Mouse (Mus musculus): Measurements from ENCODE around the gene Tha1. TPM values are rescaled to one million over a fixed set of nuclear protein-coding genes. Genes with fewer than 3 reads are reported as not detected.
A peak's percentile ranks its signal among the peaks of the same experiment; 100 is the strongest.

The Tha1 gene
- polyA plus RNA-seq, 1 experiment from 2014 or later: 6.6 TPM

GRCm38 (mm10) chr11:117822728-117823241 lies 50.5 kb downstream of the Tha1 start:
- Histone ChIP-seq H3K4me2 (ENCODE audit: low read depth, low read length) (0 out of 2 replicates have a peak overlapping the region, but pooled peaks have one; percentile 94), H3K36me3 (replicated peaks; ENCODE audit: insufficient read depth, low read length) (peaks cover 60% of the 10 kb centered on the region)

GRCm38 (mm10) chr11:117821868-117822267 lies 51.4 kb downstream of the Tha1 start:
- Histone ChIP-seq H3K4me1 (ENCODE audit: insufficient read depth) (peaks cover 29% of the 10 kb centered on the region), H3K9ac (replicated peaks) (no peak overlapping the region), H3K4me3 (ENCODE audit: low read depth, low read length) (no peak overlapping the region), H3K27me3 (ENCODE audit: insufficient read depth, low read length) (no peaks in the 10 kb centered on the region), H3K9me3 (ENCODE audit: low read length) (no peaks in the 10 kb centered on the region), H3K27ac (ENCODE audit: low read depth) (no peak overlapping the region), H3K36me3 (replicated peaks; ENCODE audit: insufficient read depth, low read length) (peaks cover 69% of the 10 kb centered on the region), H3K4me2 (ENCODE audit: low read depth, low read length) (no peak overlapping the region)
- DNase-seq (no peak), ATAC-seq (no peak)
- TF ChIP-seq EP300 (IDR thresholded peaks at IDR 0.05; ENCODE audit: low read depth): no peak
- no peak for TF ChIP-seq CTCF (IDR thresholded peaks at IDR 0.05; ENCODE audit: low read depth)
- WGBS (ENCODE audit: insufficient replicate concordance): 88% methylated on average over 9 of the region's 9 CpGs

More at GRCm38 (mm10) chr11:117822728-117823241, 50.5 kb downstream of the Tha1 start:
- Histone ChIP-seq H3K27ac (ENCODE audit: low read depth) (peak overlapping the region; percentile 8; the same call in 1 of the 2 replicates), H3K4me3 (ENCODE audit: low read depth, low read length) (no peak overlapping the region), H3K9ac (replicated peaks) (no peak overlapping the region), H3K9me3 (ENCODE audit: low read length) (no peaks in the 10 kb centered on the region), H3K4me1 (ENCODE audit: insufficient read depth) (peaks cover 39% of the 10 kb centered on the region), H3K27me3 (ENCODE audit: insufficient read depth, low read length) (no peaks in the 10 kb centered on the region)
- WGBS (ENCODE audit: insufficient replicate concordance): 81% methylated on average over 7 of the region's 7 CpGs
- no peak for TF ChIP-seq EP300 (IDR thresholded peaks at IDR 0.05; ENCODE audit: low read depth)
- TF ChIP-seq CTCF (IDR thresholded peaks at IDR 0.05; ENCODE audit: low read depth): no peak
- ATAC-seq: no peak
- no peak for DNase-seq

- WGBS (ENCODE audit: insufficient replicate concordance): 92% methylated on average over 7 of the region's 7 CpGs
Measured at GRCm38 (mm10) chr11:117820173-117820572, 53.1 kb downstream of the Tha1 start.

GRCm38 (mm10) chr11:117819095-117819494 lies 54.2 kb downstream of the Tha1 start:
- no peak for TF ChIP-seq CTCF (IDR thresholded peaks at IDR 0.05; ENCODE audit: low read depth)
- Histone ChIP-seq H3K27me3 (ENCODE audit: insufficient read depth, low read length) (no peaks in the 10 kb centered on the region), H3K4me2 (ENCODE audit: low read depth, low read length) (no peak overlapping the region), H3K9me3 (ENCODE audit: low read length) (no peaks in the 10 kb centered on the region), H3K9ac (replicated peaks) (no peak overlapping the region), H3K36me3 (replicated peaks; ENCODE audit: insufficient read depth, low read length) (peaks cover 93% of the 10 kb centered on the region), H3K4me3 (ENCODE audit: low read depth, low read length) (no peak overlapping the region), H3K27ac (ENCODE audit: low read depth) (no peak overlapping the region), H3K4me1 (ENCODE audit: insufficient read depth) (peaks cover 10% of the 10 kb centered on the region)
- 81% methylated on average over 8 of the region's 8 CpGs for WGBS (ENCODE audit: insufficient replicate concordance)
- ATAC-seq (no peak), DNase-seq (no peak)

More at GRCm38 (mm10) chr11:117820173-117820572, 53.1 kb downstream of the Tha1 start:
- Histone ChIP-seq H3K27ac (ENCODE audit: low read depth) (no peak overlapping the region), H3K4me2 (ENCODE audit: low read depth, low read length) (no peak overlapping the region), H3K36me3 (replicated peaks; ENCODE audit: insufficient read depth, low read length) (peaks cover 86% of the 10 kb centered on the region), H3K9ac (replicated peaks) (no peak overlapping the region; the same call in 1 of the 2 replicates), H3K4me3 (ENCODE audit: low read depth, low read length) (no peak overlapping the region), H3K4me1 (ENCODE audit: insufficient read depth) (peaks cover 18% of the 10 kb centered on the region), H3K27me3 (ENCODE audit: insufficient read depth, low read length) (no peaks in the 10 kb centered on the region), H3K9me3 (ENCODE audit: low read length) (no peaks in the 10 kb centered on the region)
- ATAC-seq (no peak), DNase-seq (no peak)
- no peak for TF ChIP-seq EP300 (IDR thresholded peaks at IDR 0.05; ENCODE audit: low read depth)

Other genes with a start within 250 kb of the Tha1 start
- 2.8 and 3.0 TPM in 2 replicates for gene Tnrc6c, start 219.2 kb downstream of the Tha1 start, polyA plus RNA-seq (2015; fragmentation: Nextera tagmentation; extraction: Ambion mirVana)
- 6.3 and 6.8 TPM in 2 replicates for gene Tmc8, start 91.4 kb downstream of the Tha1 start, polyA plus RNA-seq (2015; fragmentation: Nextera tagmentation; extraction: Ambion mirVana)
- 19.0 and 20.2 TPM in 2 replicates for gene Tmc6, start 91.3 kb downstream of the Tha1 start, polyA plus RNA-seq (2015; fragmentation: Nextera tagmentation; extraction: Ambion mirVana)
- 32.7 and 33.8 TPM in 2 replicates for gene 6030468B19Rik, start 75.8 kb downstream of the Tha1 start, polyA plus RNA-seq (2015; fragmentation: Nextera tagmentation; extraction: Ambion mirVana)
- 0.33 and 0.48 TPM in 2 replicates for gene Gm20708, start 63.8 kb downstream of the Tha1 start, polyA plus RNA-seq (2015; fragmentation: Nextera tagmentation; extraction: Ambion mirVana)
- 60.6 and 62.2 TPM in 2 replicates for gene Syngr2, start 63.8 kb downstream of the Tha1 start, polyA plus RNA-seq (2015; fragmentation: Nextera tagmentation; extraction: Ambion mirVana)
- 32.9 and 34.4 TPM in 2 replicates for gene Afmid, start 47.6 kb downstream of the Tha1 start, polyA plus RNA-seq (2015; fragmentation: Nextera tagmentation; extraction: Ambion mirVana)
- gene Tk1, start 47.4 kb downstream of the Tha1 start, polyA plus RNA-seq (2015; fragmentation: Nextera tagmentation; extraction: Ambion mirVana): 96.8 and 101 TPM in 2 replicates
- gene Birc5, start 24.2 kb downstream of the Tha1 start, polyA plus RNA-seq (2015; fragmentation: Nextera tagmentation; extraction: Ambion mirVana): 193 and 197 TPM in 2 replicates
- not detected in 2 replicates for gene Tmem235, start 12.7 kb downstream of the Tha1 start, polyA plus RNA-seq (2015; fragmentation: Nextera tagmentation; extraction: Ambion mirVana)
- 3.5 and 5.8 TPM in 2 replicates for gene Socs3, start 96.6 kb upstream of the Tha1 start, polyA plus RNA-seq (2015; fragmentation: Nextera tagmentation; extraction: Ambion mirVana)
- 9.1 and 10.1 TPM in 2 replicates for gene Pgs1, start 112.8 kb upstream of the Tha1 start, polyA plus RNA-seq (2015; fragmentation: Nextera tagmentation; extraction: Ambion mirVana)

Measured in liver, postnatal 0 days (tissue).